Mouse (Mus musculus) neural tube, embryonic 11.5 days (tissue): ENCODE results near the gene Ece1. TPM values are rescaled to one million over a fixed set of nuclear protein-coding genes. Genes with fewer than 3 reads are reported as not detected.

Experiments used
- ATAC-seq: fragments of 200-750 bp; cut with Nextera tagmentation; 2 replicates; pipeline ENCODE4 v1.8.0; 2017; ENCODE audit warnings: moderate number of reproducible peaks, mild to moderate bottlenecking, moderate TSS enrichment, moderate library complexity; ENCODE audit not compliant: insufficient read depth, low FRiP score, low TSS enrichment
- DNase-seq: peaks from one replicate; pipeline ENCODE4 v3.0.0-alpha.2; 2015; ENCODE audit warnings: low spot score
- H3K27ac ChIP-seq: fragments of 300-500 bp; sonication (generic); 2 replicates; pipeline ENCODE4 v1.5.1; 2014; ENCODE audit warnings: low read depth, mild to moderate bottlenecking, low read length
- H3K27me3 ChIP-seq: fragments of 300-500 bp; sonication (generic); 2 replicates; pipeline ENCODE4 v1.6.1; 2014; ENCODE audit warnings: mild to moderate bottlenecking, low read length, mixed read lengths; ENCODE audit not compliant: control insufficient read depth, insufficient read depth
- H3K36me3 ChIP-seq: fragments of 300-500 bp; sonication (generic); 2 replicates; pipeline ENCODE4 v1.6.1; 2014; ENCODE audit warnings: mild to moderate bottlenecking, low read length, moderate library complexity, mixed read lengths; ENCODE audit not compliant: control insufficient read depth, insufficient read depth
- H3K4me1 ChIP-seq: fragments of 300-500 bp; sonication (generic); 2 replicates; pipeline ENCODE4 v1.6.1; 2014; ENCODE audit warnings: low read length, mixed read lengths; ENCODE audit not compliant: control insufficient read depth, insufficient read depth
- H3K4me2 ChIP-seq: fragments of 300-500 bp; sonication (generic); 2 replicates; pipeline ENCODE4 v1.6.1; 2014; ENCODE audit warnings: low read depth, mild to moderate bottlenecking, moderate library complexity
- H3K4me3 ChIP-seq: fragments of 300-500 bp; sonication (generic); 2 replicates; pipeline ENCODE4 v1.5.1; 2014; ENCODE audit warnings: low read depth, low read length
- H3K9ac ChIP-seq: fragments of 300-500 bp; sonication (generic); 2 replicates; pipeline ENCODE4 v1.6.1; 2014; ENCODE audit warnings: mild to moderate bottlenecking, low read length
- H3K9me3 ChIP-seq: fragments of 300-500 bp; sonication (generic); 2 replicates; pipeline ENCODE4 v1.6.1; 2016; ENCODE audit warnings: low read length; ENCODE audit not compliant: control insufficient read depth
- WGBS: fragments of 180-500 bp; shearing (Covaris S2); extraction: QIAGEN DNeasy Blood & Tissue Kit; methylation state at CpG from one replicate; pipeline ENCODE4 v1.1.7; 2014; 5-methylcytosine and 5-hydroxymethylcytosine counted together
- polyA plus RNA-seq: library from polyadenylated mRNA; unstranded; fragments of >200 nt; fragmentation: Nextera tagmentation; extraction: Ambion mirVana; gene quantifications from 2 replicates; pipeline ENCODE4 v1.2.1, GENCODE M21; 2014

Gene Ece1
- polyA plus RNA-seq, 1 experiment from 2014 or later: 39.8 TPM

- peak overlapping the region; percentile 85 for H3K9ac ChIP-seq
- H3K9me3 ChIP-seq: no peaks in the 10 kb centered on the region
- DNase-seq (no peak), ATAC-seq (peak; percentile 21; the same call in 1 of the 2 replicates)
- H3K4me1 ChIP-seq: peaks cover 20% of the 10 kb centered on the region
- 17% methylated on average over 21 of the region's 21 CpGs for WGBS
- H3K4me3 ChIP-seq: peak overlapping the region; percentile 79
- peak overlapping the region; percentile 79 for H3K4me2 ChIP-seq
- 0 out of 2 replicates have a peak overlapping the region, but pooled peaks have one; percentile 23 for H3K27ac ChIP-seq
- H3K27me3 ChIP-seq: no peaks in the 10 kb centered on the region
- H3K36me3 ChIP-seq: no peaks in the 10 kb centered on the region
Observed at GRCm38 (mm10) chr4:137862516-137863240, 641 bp downstream of the Ece1 start.

GRCm38 (mm10) chr4:137864031-137864430, 2.0 kb downstream of the Ece1 start:
- H3K9ac ChIP-seq: no peak overlapping the region
- no peak for DNase-seq
- H3K36me3 ChIP-seq: no peaks in the 10 kb centered on the region
- H3K4me3 ChIP-seq: no peak overlapping the region
- H3K4me1 ChIP-seq: peaks cover 20% of the 10 kb centered on the region
- no peaks in the 10 kb centered on the region for H3K27me3 ChIP-seq
- no peak for ATAC-seq
- WGBS: 96% methylated on average over 4 of the region's 4 CpGs
- H3K27ac ChIP-seq: no peak overlapping the region
- H3K9me3 ChIP-seq: no peaks in the 10 kb centered on the region
- H3K4me2 ChIP-seq: no peak overlapping the region

DNA sequence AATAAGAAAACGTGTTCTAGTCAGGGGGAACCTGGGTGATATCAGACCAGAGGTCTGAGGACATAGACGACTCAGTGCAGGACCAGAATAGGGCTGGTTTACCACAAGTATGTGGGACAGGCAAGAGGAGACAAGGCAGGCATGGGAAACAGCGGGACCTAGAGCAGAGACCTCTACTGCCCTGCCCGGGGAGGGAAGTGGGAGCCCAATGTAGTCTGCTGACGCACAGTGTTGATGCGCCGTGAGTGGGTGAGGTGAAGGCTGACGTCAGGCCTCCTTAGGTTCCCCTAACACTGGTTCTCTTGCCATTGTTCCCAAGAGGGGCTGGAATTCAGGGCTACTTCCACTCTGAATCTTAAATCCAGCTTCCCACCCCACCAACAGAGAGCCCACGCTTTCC, 2.7 kb downstream of the Ece1 start:
- H3K4me2 ChIP-seq: no peak overlapping the region
- ATAC-seq: no peak
- H3K36me3 ChIP-seq: no peaks in the 10 kb centered on the region
- H3K27me3 ChIP-seq: no peaks in the 10 kb centered on the region
- H3K9ac ChIP-seq: no peak overlapping the region
- no peak overlapping the region for H3K4me3 ChIP-seq
- H3K27ac ChIP-seq: no peak overlapping the region
- no peaks in the 10 kb centered on the region for H3K9me3 ChIP-seq
- no peak for DNase-seq
- 65% methylated on average over 9 of the region's 9 CpGs for WGBS
- peaks cover 20% of the 10 kb centered on the region for H3K4me1 ChIP-seq

GRCm38 (mm10) chr4:137865221-137865641, 3.2 kb downstream of the Ece1 start:
- Histone ChIP-seq H3K27ac (no peak overlapping the region), H3K36me3 (no peaks in the 10 kb centered on the region), H3K4me2 (no peak overlapping the region), H3K9me3 (no peaks in the 10 kb centered on the region), H3K4me1 (peaks cover 20% of the 10 kb centered on the region), H3K4me3 (no peak overlapping the region), H3K9ac (no peak overlapping the region), H3K27me3 (no peaks in the 10 kb centered on the region)
- DNase-seq (no peak), ATAC-seq (no peak)
- WGBS: 63% methylated on average over 10 of the region's 10 CpGs

DNA sequence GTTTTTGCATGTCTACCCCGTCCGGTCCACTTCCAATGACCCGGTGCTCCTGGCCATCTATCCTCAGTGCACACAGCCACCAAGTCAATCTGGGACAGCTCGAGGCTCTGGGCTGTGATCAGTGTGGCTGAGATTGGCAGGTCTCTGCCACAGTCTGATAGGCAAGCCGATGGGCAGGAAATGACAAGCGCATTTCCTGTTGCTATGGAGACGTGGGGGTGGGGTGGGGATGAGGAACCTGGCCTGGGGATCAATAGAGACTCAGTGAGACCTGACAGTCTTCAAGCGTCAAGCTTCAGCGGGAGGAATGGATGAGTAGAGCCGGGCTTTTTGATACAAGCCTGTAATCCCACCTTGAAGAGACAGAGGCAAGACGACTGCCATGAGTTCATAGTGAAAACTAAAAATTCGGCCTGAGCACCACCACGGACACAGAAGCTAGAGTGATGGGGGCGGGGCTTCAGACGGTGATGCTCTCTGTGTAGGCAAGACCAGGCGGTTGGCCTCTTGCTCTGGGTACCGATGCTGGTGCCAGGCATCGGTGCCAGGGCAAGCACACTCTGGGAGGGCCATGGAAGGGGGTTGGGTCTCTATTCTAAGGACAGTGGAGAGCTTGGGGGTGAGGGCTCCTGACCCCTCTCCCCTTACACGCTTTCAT, 4.3 kb downstream of the Ece1 start:
- no peak overlapping the region for H3K4me2 ChIP-seq
- H3K4me1 ChIP-seq: peaks cover 19% of the 10 kb centered on the region
- no peaks in the 10 kb centered on the region for H3K36me3 ChIP-seq
- ATAC-seq: no peak
- peak; percentile 47 for DNase-seq
- 50% methylated on average over 19 of the region's 19 CpGs for WGBS
- no peak overlapping the region for H3K4me3 ChIP-seq
- H3K27me3 ChIP-seq: no peaks in the 10 kb centered on the region
- H3K27ac ChIP-seq: no peak overlapping the region
- H3K9me3 ChIP-seq: no peaks in the 10 kb centered on the region
- H3K9ac ChIP-seq: no peak overlapping the region

- 77% methylated on average over 4 of the region's 4 CpGs for WGBS
Observed at GRCm38 (mm10) chr4:137867225-137867624, 5.2 kb downstream of the Ece1 start.

GRCm38 (mm10) chr4:137867675-137868257, 5.7 kb downstream of the Ece1 start:
- Histone ChIP-seq H3K9ac (no peak overlapping the region), H3K4me3 (no peak overlapping the region), H3K27me3 (no peaks in the 10 kb centered on the region), H3K4me2 (no peak overlapping the region), H3K9me3 (no peaks in the 10 kb centered on the region), H3K36me3 (no peaks in the 10 kb centered on the region), H3K27ac (no peak overlapping the region), H3K4me1 (peaks cover 16% of the 10 kb centered on the region)
- DNase-seq (no peak), ATAC-seq (no peak)
- 69% methylated on average over 13 of the region's 13 CpGs for WGBS

More at GRCm38 (mm10) chr4:137867225-137867624, 5.2 kb downstream of the Ece1 start:
- no peak overlapping the region for H3K27ac ChIP-seq
- H3K4me3 ChIP-seq: no peak overlapping the region
- no peaks in the 10 kb centered on the region for H3K27me3 ChIP-seq
- ATAC-seq: no peak
- DNase-seq: no peak
- H3K4me2 ChIP-seq: no peak overlapping the region
- H3K36me3 ChIP-seq: no peaks in the 10 kb centered on the region
- no peaks in the 10 kb centered on the region for H3K9me3 ChIP-seq
- H3K4me1 ChIP-seq: peaks cover 17% of the 10 kb centered on the region
- H3K9ac ChIP-seq: no peak overlapping the region

DNA sequence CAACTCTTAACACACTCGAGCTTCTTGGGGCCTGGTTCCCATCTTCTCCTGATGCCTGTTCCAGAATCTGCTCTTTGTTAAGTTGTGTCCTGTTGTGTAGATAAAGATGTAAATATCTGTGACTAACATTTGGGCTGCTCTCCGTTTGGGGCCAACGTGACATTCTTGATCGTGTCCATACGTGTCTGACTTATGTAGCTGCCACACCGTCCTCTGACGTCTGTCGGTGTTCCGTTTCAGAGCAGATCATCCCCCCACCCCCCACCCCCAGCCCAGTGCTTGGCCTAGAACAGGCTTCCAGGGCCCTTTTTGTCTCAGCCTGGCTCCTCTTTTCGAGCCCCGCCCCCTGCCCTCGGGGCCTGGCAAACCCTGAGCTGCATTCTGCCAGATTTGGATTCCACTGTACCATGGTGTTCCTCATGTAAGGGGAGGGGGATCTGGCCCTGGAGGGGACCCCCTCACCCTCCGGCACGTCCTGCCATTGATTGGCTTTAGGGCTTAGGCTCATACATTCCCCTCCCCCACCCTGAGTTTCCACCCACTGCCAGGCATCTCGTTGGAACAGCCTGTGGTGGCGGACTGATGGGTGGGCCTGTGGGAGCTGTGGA, 7.7 kb downstream of the Ece1 start:
- DNase-seq (no peak), ATAC-seq (no peak)
- Histone ChIP-seq H3K27ac (no peak overlapping the region), H3K4me3 (no peak overlapping the region), H3K4me1 (peaks cover 12% of the 10 kb centered on the region; the same call in 1 of the 2 replicates), H3K9me3 (no peaks in the 10 kb centered on the region), H3K36me3 (no peaks in the 10 kb centered on the region), H3K9ac (no peak overlapping the region), H3K27me3 (no peaks in the 10 kb centered on the region), H3K4me2 (no peak overlapping the region)
- 54% methylated on average over 16 of the region's 16 CpGs for WGBS
